Mouse (Mus musculus): ENCODE data around the gene Acyp1.

DNA sequence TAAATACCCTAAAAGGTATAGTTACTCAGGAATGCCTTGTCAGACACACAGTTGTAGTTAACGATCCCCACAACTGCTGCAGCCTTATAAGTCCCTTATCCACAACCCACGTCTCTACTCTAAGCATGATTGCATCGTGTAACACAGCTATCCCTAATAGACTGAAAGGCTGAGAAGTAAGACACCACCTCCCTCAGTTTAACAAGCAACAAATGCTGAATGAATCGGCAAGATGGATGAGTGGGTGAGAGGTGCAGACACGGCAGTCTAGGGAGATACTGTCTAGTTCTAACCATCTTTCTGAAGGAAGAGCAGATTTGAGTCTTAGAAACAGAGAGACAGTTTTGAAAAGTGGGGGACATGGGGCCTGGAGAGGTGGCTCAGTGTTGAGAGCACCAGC, 25.0 kb downstream of the Acyp1 start:
- no peak for TF ChIP-seq POLR2A (IDR thresholded peaks at IDR 0.05; ENCODE audit: insufficient read depth, low read depth, low read length)
- no peak for TF ChIP-seq CTCF (IDR thresholded peaks at IDR 0.05; ENCODE audit: insufficient read depth, low read depth, low read length)
